Mouse (Mus musculus) liver (tissue): ENCODE data around the gene Steap2.

Experiments used
- DNase-seq: peaks from one replicate; pipeline ENCODE4 v3.0.0-alpha.2; 2020; ENCODE audit warnings: mixed read lengths

Steap2 gene

GRCm38 (mm10) chr5:5663655-5664370, 30.6 kb downstream of the Steap2 start, which contains the start of gene Cfap69:
Gene Cfap69 (minus strand): TSS chr5:5664239.
- DNase-seq: peak; percentile 71

- no peak for DNase-seq
Observed at GRCm38 (mm10) chr5:5663057-5663456, 31.3 kb downstream of the Steap2 start.

- no peak for DNase-seq
Observed at GRCm38 (mm10) chr5:5658680-5659079, 35.7 kb downstream of the Steap2 start.

GRCm38 (mm10) chr5:5657932-5658331, 36.4 kb downstream of the Steap2 start:
- DNase-seq: no peak

GRCm38 (mm10) chr5:5648817-5649569, 45.4 kb downstream of the Steap2 start:
- no peak for DNase-seq

GRCm38 (mm10) chr5:5646173-5646572, 48.2 kb downstream of the Steap2 start:
- no peak for DNase-seq

GRCm38 (mm10) chr5:5638496-5638895, 55.9 kb downstream of the Steap2 start:
- no peak for DNase-seq

- no peak for DNase-seq
Observed at GRCm38 (mm10) chr5:5625491-5625890, 68.9 kb downstream of the Steap2 start.

DNA sequence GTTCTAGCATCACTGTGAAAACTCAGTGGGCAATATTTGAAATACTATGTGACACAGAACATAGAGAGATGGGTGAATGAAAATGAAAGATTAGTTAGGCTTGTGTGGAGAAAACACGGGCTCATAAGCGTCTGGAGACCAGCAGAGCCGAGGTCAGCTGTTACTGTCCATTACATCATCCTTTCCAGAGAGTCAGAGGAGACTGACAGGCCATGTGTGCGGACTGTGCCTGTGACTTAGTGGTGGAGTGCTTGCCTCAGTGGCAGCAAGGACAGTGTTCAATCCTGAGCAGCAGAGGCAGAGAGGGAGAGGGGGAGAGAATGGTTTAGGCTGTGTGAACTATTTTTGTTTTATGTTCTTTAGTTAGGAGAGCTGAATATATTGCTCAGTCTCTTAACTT, 76.0 kb downstream of the Steap2 start:
- DNase-seq: no peak
